Mouse (Mus musculus) embryo, embryonic 11 days (tissue): ENCODE results near the gene Rcc2.

ENCODE experiments used
- DNase-seq: peaks from one replicate; pipeline ENCODE4 v3.0.0-alpha.2; 2015

The Rcc2 gene

GRCm38 (mm10) chr4:140765936-140766335 lies 65.6 kb downstream of the Rcc2 start:
- DNase-seq, result no peak

- DNase-seq, result no peak
These were observed 68.6 kb downstream of the Rcc2 start for GRCm38 (mm10) chr4:140768973-140769372.

- peak; percentile 63 for DNase-seq
These were observed 70.1 kb downstream of the Rcc2 start for GRCm38 (mm10) chr4:140770433-140770832.

DNA sequence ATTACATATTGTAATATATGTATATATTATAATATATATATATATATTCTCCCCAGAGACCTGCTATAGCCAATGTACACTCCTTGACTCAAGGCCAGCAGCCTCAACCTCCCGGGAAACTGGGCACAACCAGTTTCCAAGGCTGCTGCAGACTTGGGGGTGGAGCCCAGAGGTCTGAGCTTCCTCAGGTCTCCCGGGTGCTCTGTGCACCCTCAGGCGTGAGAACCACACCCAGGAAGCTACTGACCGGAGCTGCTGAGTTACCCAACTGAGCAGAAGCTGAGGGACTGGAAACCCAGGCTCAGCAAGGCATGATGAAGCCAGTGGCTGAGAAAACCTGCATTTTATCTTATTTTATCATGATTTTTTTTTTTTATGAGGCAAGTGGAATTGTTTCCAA lies 70.8 kb downstream of the Rcc2 start:
- DNase-seq, result no peak
